Mouse (Mus musculus) liver, postnatal 0 days (tissue): ENCODE measurements around the gene 2210016L21Rik.

Experiments
- CTCF ChIP-seq: sonication (generic); IDR thresholded peaks from 2 replicates; pipeline ENCODE4 v1.5.1; 2016; ENCODE audit warnings: antibody characterized with exemption, low read depth
- EP300 ChIP-seq: IDR thresholded peaks from 2 replicates; pipeline ENCODE4 v1.6.1; 2016; ENCODE audit warnings: antibody characterized with exemption, low read depth, mild to moderate bottlenecking

GRCm38 (mm10) chr5:114949316-114949715 lies 7.4 kb downstream of the 2210016L21Rik start:
- TF ChIP-seq CTCF, result no peak
- no peak for TF ChIP-seq EP300
